Mouse (Mus musculus) cortical plate, adult 2 months (tissue): ENCODE measurements at regions not wholly inside any gene's neighbourhood (a gene's known extent, or its start where the extent isn't known, plus 50 kb on each side); places are given as distances from the start of the nearest gene placed in this dataset.

Experiments
- H3K27ac ChIP-seq: fragments of 200-500 bp; 2 replicates; pipeline ENCODE4 v1.5.1; 2012; ENCODE audit warnings: low read length, control low read depth, inconsistent platforms; ENCODE audit not compliant: insufficient read depth
- H3K4me1 ChIP-seq: fragments of 200-500 bp; 2 replicates; pipeline ENCODE4 v1.6.1; 2011; ENCODE audit warnings: low read length; ENCODE audit not compliant: control insufficient read depth, insufficient read depth
- H3K4me3 ChIP-seq: fragments of 200-500 bp; 2 replicates; pipeline ENCODE4 v1.5.1; 2011; ENCODE audit warnings: mild to moderate bottlenecking, low read length, control low read depth; ENCODE audit not compliant: insufficient read depth
- CTCF ChIP-seq: fragments of 200-500 bp; IDR thresholded peaks from 2 replicates; pipeline ENCODE4 v1.5.1; 2011; ENCODE audit warnings: mild to moderate bottlenecking, control low read depth, low read length; ENCODE audit not compliant: insufficient read depth; ENCODE audit errors: extremely low read depth
- POLR2A ChIP-seq: fragments of 200-500 bp; IDR thresholded peaks from 2 replicates; pipeline ENCODE4 v1.6.1; 2011; ENCODE audit warnings: mild to moderate bottlenecking, low read length, control low read depth; ENCODE audit not compliant: insufficient read depth; ENCODE audit errors: extremely low read depth

GRCm38 (mm10) chr13:97451276-97451675, 210.4 kb downstream of the Enc1 start:
- no peak overlapping the region for H3K4me3 ChIP-seq
- TF ChIP-seq POLR2A = no peak
- no peak for TF ChIP-seq CTCF
- no peak overlapping the region for H3K27ac ChIP-seq
- H3K4me1 ChIP-seq = peaks cover 2% of the 10 kb centered on the region

- Histone ChIP-seq H3K4me1 (peaks cover 2% of the 10 kb centered on the region), H3K27ac (no peak overlapping the region), H3K4me3 (no peak overlapping the region)
- TF ChIP-seq POLR2A (no peak), CTCF (no peak)
These were observed 207.2 kb downstream of the Enc1 start for GRCm38 (mm10) chr13:97448123-97448522.

DNA sequence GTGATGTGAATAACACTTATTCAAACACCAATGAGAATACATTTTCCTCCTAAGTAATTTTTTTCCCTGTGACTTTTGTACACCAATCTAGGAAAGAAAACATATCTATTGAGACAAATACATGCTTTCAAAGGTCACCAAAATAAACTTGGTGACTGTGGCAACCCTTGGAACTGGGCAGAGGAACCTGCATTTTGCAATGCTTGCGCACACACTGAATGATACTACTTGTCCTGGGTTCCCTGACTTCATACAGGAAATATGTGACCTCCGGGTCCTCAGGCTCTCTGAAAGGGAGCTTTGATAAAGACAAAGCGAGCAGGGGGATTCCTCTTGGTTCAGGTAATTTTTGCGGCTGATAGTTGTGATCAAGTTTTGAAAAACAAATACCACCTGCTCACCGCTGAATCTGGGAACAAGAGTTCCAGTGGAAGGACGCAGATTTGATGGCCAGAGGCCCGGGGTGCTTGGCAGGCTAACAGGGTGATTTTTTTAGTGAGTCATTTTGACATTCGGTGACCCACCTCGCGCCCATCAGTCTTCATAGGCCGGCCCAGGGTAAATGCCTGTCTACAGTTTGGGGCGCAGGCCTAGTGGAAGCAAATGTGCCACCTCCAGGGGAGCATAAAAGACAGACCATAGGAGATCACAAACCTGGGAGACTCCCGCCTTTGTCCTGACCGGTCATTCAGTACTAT, 203.0 kb downstream of the Enc1 start:
- no peak for TF ChIP-seq CTCF
- no peak for TF ChIP-seq POLR2A
- no peak overlapping the region for H3K27ac ChIP-seq
- no peak overlapping the region for H3K4me3 ChIP-seq
- peaks cover 6% of the 10 kb centered on the region for H3K4me1 ChIP-seq

DNA sequence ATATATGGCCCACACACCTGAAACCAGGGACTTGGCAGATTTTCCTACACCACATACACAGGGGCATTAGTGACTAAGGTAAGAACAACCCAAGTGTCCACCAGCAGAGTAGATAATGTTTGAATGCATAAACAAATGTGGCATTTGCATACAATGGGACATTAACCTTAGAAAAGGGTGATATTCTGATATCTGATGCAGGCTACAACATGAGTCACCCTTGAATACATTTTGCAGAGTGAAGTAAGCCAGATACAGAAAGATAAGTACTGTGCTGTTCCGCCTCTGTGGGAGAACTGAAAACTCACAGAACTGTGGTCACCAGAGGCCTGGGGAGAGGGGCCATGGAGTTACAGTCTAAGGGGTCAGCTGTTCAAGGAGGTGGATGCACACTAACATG, 201.9 kb downstream of the Enc1 start:
- TF ChIP-seq POLR2A (no peak), CTCF (no peak)
- peaks cover 6% of the 10 kb centered on the region for H3K4me1 ChIP-seq
- H3K27ac ChIP-seq = peak overlapping the region; percentile 74; the same call in 1 of the 2 replicates
- no peak overlapping the region for H3K4me3 ChIP-seq

GRCm38 (mm10) chr13:97442283-97442682, 201.4 kb downstream of the Enc1 start:
- H3K4me3 ChIP-seq = no peak overlapping the region
- peaks cover 6% of the 10 kb centered on the region for H3K4me1 ChIP-seq
- TF ChIP-seq POLR2A = no peak
- TF ChIP-seq CTCF = no peak
- H3K27ac ChIP-seq = peak overlapping the region; percentile 74

DNA sequence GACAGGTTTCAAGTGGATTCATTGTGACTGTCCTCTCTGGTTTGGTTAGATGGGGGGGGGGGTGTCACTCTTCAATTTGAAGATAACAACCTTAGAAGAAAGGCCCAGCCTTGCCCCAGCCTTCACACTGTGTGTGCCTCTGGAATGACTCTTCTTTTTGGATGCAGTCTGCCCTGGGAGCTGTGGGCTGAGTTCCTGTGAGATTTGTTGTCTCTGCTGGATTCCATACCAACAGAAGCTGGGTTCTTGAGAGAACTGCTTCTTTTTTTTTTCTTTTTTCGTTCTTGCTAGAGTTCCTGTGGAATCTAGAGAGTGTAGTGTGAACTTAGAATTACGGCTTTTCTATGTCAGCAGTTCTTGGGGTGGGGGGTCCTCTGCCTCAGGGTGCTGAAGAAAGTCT, 200.9 kb downstream of the Enc1 start:
- H3K4me3 ChIP-seq = no peak overlapping the region
- no peak for TF ChIP-seq POLR2A
- no peak for TF ChIP-seq CTCF
- peaks cover 6% of the 10 kb centered on the region for H3K4me1 ChIP-seq
- H3K27ac ChIP-seq = peak overlapping the region; percentile 74

DNA sequence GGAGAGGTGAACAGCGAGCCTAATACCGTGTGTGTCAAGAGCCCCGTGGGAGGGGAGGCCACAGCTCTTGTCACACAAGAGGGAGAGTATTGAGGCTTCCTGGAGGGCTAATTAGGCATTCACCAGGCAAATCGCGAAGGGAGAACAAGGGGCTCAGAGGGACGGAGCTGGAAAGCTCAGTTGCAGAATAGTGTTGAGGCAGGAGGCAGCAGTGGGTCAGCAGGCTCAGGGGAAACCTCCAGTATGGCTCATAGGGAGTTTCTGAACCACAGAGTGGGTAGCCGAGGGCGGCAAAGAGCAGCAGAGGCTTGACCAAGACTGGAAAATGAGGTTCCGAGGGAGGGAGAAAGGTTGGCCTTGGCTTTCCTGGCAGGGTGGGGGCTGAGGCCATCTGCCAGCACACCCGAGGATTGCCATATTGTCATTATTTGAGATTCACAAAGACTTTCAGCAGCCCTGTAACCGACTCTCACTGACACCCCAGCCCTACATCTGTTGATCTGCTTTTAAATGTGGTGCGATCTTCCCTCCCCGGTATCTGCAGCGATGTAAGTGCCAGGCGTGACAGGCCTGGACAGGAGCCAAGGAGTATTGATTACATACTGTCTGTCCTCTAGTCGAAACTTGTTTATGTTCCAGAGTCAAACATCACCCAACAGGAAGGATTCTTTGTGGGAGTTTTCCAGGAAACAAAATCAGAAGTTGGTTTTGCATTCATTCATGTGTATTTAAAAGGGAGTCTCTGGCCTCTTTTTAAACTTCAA, 198.5 kb downstream of the Enc1 start:
- TF ChIP-seq CTCF = no peak
- TF ChIP-seq POLR2A = 0 out of 2 replicates have a peak, but pooled peaks have one; percentile 14
- peaks cover 6% of the 10 kb centered on the region for H3K4me1 ChIP-seq
- H3K4me3 ChIP-seq = no peak overlapping the region
- H3K27ac ChIP-seq = no peak overlapping the region

DNA sequence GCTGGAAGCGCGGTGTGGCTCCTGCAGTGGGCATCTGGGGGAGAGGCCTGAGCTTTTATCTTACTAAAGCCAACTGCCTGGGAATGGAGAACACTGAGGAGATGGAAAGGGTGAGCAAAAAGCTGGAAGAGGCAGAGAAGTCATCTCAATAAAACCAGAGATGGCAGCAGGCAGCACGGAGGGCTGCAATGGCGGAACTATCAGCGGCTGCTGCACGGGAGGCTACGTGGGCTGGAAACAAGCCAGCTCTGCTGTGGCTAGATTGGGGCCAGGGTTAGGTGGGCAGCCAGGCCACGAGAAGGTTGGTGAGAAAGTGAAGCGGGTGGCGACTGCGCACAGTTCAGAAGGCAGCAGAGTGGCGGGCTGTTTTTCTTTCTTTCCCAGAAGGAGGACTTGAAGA, 197.8 kb downstream of the Enc1 start:
- Histone ChIP-seq H3K4me1 (peaks cover 6% of the 10 kb centered on the region), H3K4me3 (no peak overlapping the region), H3K27ac (no peak overlapping the region)
- no peak for TF ChIP-seq CTCF
- TF ChIP-seq POLR2A = no peak

DNA sequence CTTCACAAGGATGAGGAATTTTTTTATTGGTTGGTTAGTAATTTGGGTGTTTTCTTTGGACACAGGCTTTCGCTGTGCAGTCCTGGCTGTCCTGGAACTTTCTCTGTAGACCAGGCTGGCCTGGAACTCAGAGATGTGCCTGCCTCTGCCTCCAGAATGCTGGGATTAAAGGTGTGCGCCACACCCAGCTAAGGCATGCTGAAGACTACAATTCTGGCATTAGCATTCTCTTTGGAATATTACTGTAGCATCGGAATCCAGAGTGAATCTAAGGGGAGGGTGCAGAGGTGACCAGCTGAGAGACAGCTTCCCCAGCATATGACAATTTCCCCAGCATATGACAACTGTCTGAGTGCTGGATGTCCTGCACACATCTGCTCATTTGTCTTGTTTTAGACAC, 197.4 kb downstream of the Enc1 start:
- Histone ChIP-seq H3K4me3 (no peak overlapping the region), H3K4me1 (peaks cover 6% of the 10 kb centered on the region), H3K27ac (no peak overlapping the region)
- TF ChIP-seq POLR2A (no peak), CTCF (no peak)
